Mouse (Mus musculus): ENCODE results near the gene March9. TPM values are rescaled to one million over a fixed set of nuclear protein-coding genes. Genes with fewer than 3 reads are reported as not detected.
A peak's percentile ranks its signal among the peaks of the same experiment; 100 is the strongest.
"Not testable (repeated sequence)": the region's sequence is repeated elsewhere in the genome, so short reads cannot be mapped to it uniquely, and the experiment has no call there.

The March9 gene
- total RNA-seq, 1 experiment from 2014 or later, result not detected

- ATAC-seq (replicated peaks; ENCODE audit: insufficient number of reproducible peaks, low FRiP score, low TSS enrichment, poor library complexity, severe bottlenecking), result no peak
Observed at GRCm38 (mm10) chr10:127081996-127082620, 22.1 kb upstream of the March9 start.

GRCm38 (mm10) chr10:127080901-127081780 is 21.2 kb upstream of the March9 start:
- ATAC-seq (replicated peaks; ENCODE audit: insufficient number of reproducible peaks, low FRiP score, low TSS enrichment, poor library complexity, severe bottlenecking), result no peak

- no peak for ATAC-seq (replicated peaks; ENCODE audit: insufficient number of reproducible peaks, low FRiP score, low TSS enrichment, poor library complexity, severe bottlenecking)
Observed at GRCm38 (mm10) chr10:127079665-127080391, 19.8 kb upstream of the March9 start.

GRCm38 (mm10) chr10:127078677-127079575 is 18.9 kb upstream of the March9 start:
- ATAC-seq (replicated peaks; ENCODE audit: insufficient number of reproducible peaks, low FRiP score, low TSS enrichment, poor library complexity, severe bottlenecking), result no peak

GRCm38 (mm10) chr10:127078001-127078676 is 18.2 kb upstream of the March9 start:
- no peak for ATAC-seq (replicated peaks; ENCODE audit: insufficient number of reproducible peaks, low FRiP score, low TSS enrichment, poor library complexity, severe bottlenecking)

- no peak for ATAC-seq (replicated peaks; ENCODE audit: insufficient number of reproducible peaks, low FRiP score, low TSS enrichment, poor library complexity, severe bottlenecking)
Observed at GRCm38 (mm10) chr10:127077515-127077914, 17.5 kb upstream of the March9 start.

- peak; percentile 71 for ATAC-seq (replicated peaks; ENCODE audit: insufficient number of reproducible peaks, low FRiP score, low TSS enrichment, poor library complexity, severe bottlenecking)
Observed at GRCm38 (mm10) chr10:127076082-127076481, 16.1 kb upstream of the March9 start.

- ATAC-seq (replicated peaks; ENCODE audit: insufficient number of reproducible peaks, low FRiP score, low TSS enrichment, poor library complexity, severe bottlenecking), result peak; percentile 4; the same call in 1 of the 2 replicates
Observed at GRCm38 (mm10) chr10:127075651-127076050, 15.7 kb upstream of the March9 start.

- ATAC-seq (replicated peaks; ENCODE audit: insufficient number of reproducible peaks, low FRiP score, low TSS enrichment, poor library complexity, severe bottlenecking), result peak; percentile 74
Observed at GRCm38 (mm10) chr10:127075080-127075479, 15.1 kb upstream of the March9 start, which contains the start of gene Agap2. Gene Agap2, plus strand, starts transcription at chr10:127075284.

- ATAC-seq (replicated peaks; ENCODE audit: insufficient number of reproducible peaks, low FRiP score, low TSS enrichment, poor library complexity, severe bottlenecking), result no peak
Observed at GRCm38 (mm10) chr10:127073981-127074380, 14.0 kb upstream of the March9 start.

- not testable (repeated sequence) for ATAC-seq (replicated peaks; ENCODE audit: insufficient number of reproducible peaks, low FRiP score, low TSS enrichment, poor library complexity, severe bottlenecking)
Observed at GRCm38 (mm10) chr10:127072969-127073368, 13.0 kb upstream of the March9 start.

- not testable (repeated sequence) for ATAC-seq (replicated peaks; ENCODE audit: insufficient number of reproducible peaks, low FRiP score, low TSS enrichment, poor library complexity, severe bottlenecking)
Observed at GRCm38 (mm10) chr10:127072270-127072669, 12.3 kb upstream of the March9 start.

- ATAC-seq (replicated peaks; ENCODE audit: insufficient number of reproducible peaks, low FRiP score, low TSS enrichment, poor library complexity, severe bottlenecking), result no peak
Observed at GRCm38 (mm10) chr10:127071203-127071602, 11.2 kb upstream of the March9 start.

GRCm38 (mm10) chr10:127070190-127071121 is 10.5 kb upstream of the March9 start, which contains the start of gene Tspan31:
Gene Tspan31, minus strand, starts transcription at chr10:127070264.
- peak; percentile 81 for ATAC-seq (replicated peaks; ENCODE audit: insufficient number of reproducible peaks, low FRiP score, low TSS enrichment, poor library complexity, severe bottlenecking)

GRCm38 (mm10) chr10:127069281-127070189 is 9.6 kb upstream of the March9 start:
- ATAC-seq (replicated peaks; ENCODE audit: insufficient number of reproducible peaks, low FRiP score, low TSS enrichment, poor library complexity, severe bottlenecking), result no peak
